Mouse (Mus musculus): ENCODE results near the gene Zfp91. TPM values are rescaled to one million over a fixed set of nuclear protein-coding genes. Genes with fewer than 3 reads are reported as not detected.
A peak's percentile ranks its signal among the peaks of the same experiment; 100 is the strongest.

Zfp91 gene
- total and polyA plus RNA-seq, 3 experiments: 19.3 to 46.4 (median 44.8) TPM

DNA sequence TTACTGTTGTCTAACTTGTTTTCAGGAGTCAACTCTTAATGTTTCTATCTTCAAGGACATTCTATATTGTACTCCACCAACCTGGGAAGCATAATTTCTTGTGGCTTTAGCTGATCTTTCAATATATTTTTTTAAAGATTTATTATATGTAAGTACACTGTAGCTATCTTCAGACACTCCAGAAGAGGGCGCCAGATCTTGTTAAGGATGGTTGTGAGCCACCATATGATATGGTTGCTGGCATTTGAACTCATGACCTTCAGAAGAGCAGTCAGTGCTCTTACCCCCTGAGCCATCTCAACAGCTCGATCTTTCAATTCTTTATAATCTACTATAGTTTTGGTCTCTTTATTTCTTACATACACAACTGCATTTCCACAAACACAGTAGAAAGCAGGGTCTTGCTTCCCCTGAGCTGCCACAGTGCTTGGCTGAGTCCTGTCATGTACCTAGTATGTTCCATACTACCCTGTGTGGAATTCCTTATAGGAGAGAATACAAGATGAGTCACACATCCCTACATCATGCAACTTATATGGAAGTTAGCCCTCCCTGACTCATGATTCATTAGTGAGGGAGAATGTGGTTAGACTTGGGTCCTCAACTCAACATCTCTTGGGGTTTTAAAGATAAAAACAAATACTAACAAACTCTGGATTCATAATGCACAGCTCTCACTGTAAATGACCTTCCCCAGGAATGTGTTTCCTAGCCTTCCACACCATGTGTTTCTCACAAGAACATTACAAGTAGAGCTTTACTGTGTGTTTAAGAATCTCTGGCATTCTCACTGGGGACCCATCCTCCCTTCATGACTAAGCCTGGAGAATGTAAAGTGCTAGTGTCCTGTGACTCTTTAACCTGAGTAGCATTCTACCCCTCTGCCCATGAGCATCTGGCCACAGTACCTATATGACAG, 33.5 kb downstream of the Zfp91 start:
- dilution Hi-C loops (cut with MboI; ENCODE audit: extremely low pct_ligation_motif_present, extremely low pct_unique_long_range_greater_than_20kb, low sequenced_read_pairs) (no loop called here), in situ Hi-C loops (cut with MboI; ENCODE audit: low pct_ligation_motif_present, low pct_unique_long_range_greater_than_20kb, low sequenced_read_pairs) (no loop called here)
- no peaks in the 10 kb centered on the region for H3K9me3 ChIP-seq (replicated peaks; ENCODE audit: low read length)
- H3K9ac ChIP-seq (ENCODE audit: insufficient read depth, low read depth): no peak overlapping the region
- H3K27me3 ChIP-seq (replicated peaks): no peaks in the 10 kb centered on the region
- H3K27ac ChIP-seq (ENCODE audit: insufficient read depth, low read depth): no peak overlapping the region
- H3K4me1 ChIP-seq (ENCODE audit: control insufficient read depth in 1 of 2, insufficient read depth in 2 of 2): no peaks in the 10 kb centered on the region
- TF ChIP-seq NRF1 (IDR thresholded peaks at IDR 0.05; ENCODE audit: low read depth, low read length) (no peak), MAFK (IDR thresholded peaks at IDR 0.05; ENCODE audit: insufficient replicate concordance, low read length) (no peak), SMC3 (IDR thresholded peaks at IDR 0.05; ENCODE audit: low read depth, low read length) (peak; percentile 44), CTCF (conservative IDR thresholded peaks at IDR 0.05 in 1 of 2, IDR thresholded peaks at IDR 0.05 in 1 of 2; ENCODE audit: low read depth in 2 of 2, low read length in 2 of 2) (peak in 1 of 2 experiments; percentile 58; a peak in 2 of 4 replicates), RAD21 (IDR thresholded peaks at IDR 0.05; ENCODE audit: low read depth, low read length) (peak; percentile 28), UBTF (IDR thresholded peaks at IDR 0.05; ENCODE audit: low read depth, low read length) (no peak), NELFE (IDR thresholded peaks at IDR 0.05; ENCODE audit: low read depth, low read length) (no peak), MAZ (IDR thresholded peaks at IDR 0.05; ENCODE audit: low read depth, low read length) (no peak)
- H3K4me3 ChIP-seq (replicated peaks in 1 of 3; ENCODE audit: low read depth in 2 of 3, low read length in 2 of 3, poor library complexity in 1 of 3): no peak overlapping the region
- 0 out of 2 replicates have a peak, but pooled peaks cover 2% of the 10 kb centered on the region for H3K79me2 ChIP-seq (replicated peaks; ENCODE audit: control insufficient read depth, extremely low read depth, insufficient read depth, poor library complexity, severe bottlenecking)
- peaks cover 29 to 52% of the 10 kb centered on the region in 2 experiments for H3K36me3 ChIP-seq (replicated peaks in 1 of 2; ENCODE audit: control insufficient read depth in 1 of 2, insufficient read depth in 1 of 2, low read length in 1 of 2)
- DNase-seq (ENCODE audit: extremely low read depth): peak; percentile 13
- H3K4me2 ChIP-seq (ENCODE audit: insufficient read depth, low read depth, poor library complexity, severe bottlenecking): no peak overlapping the region

DNA sequence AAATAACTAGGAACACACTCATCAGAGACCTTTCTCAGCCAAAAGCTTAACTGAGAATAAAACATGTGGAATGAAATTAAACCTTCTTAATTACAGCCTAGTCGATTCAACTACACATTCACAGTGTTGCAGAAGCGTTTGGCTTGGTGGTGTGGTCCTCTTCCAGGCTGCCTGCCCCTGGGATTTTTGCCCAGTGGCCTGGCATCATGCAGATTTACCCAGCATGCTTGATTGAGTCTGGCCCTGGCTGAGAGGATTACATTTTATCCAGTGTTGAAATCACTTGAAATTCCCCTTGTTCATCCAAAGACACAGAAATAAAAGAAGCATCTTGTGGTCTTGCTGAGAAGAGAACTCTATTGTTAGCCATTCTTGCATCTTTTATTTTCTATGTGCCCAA, 36.3 kb downstream of the Zfp91 start:
- H3K27me3 ChIP-seq (replicated peaks): no peaks in the 10 kb centered on the region
- no peak overlapping the region for H3K9ac ChIP-seq (ENCODE audit: insufficient read depth, low read depth)
- dilution Hi-C loops (cut with MboI; ENCODE audit: extremely low pct_ligation_motif_present, extremely low pct_unique_long_range_greater_than_20kb, low sequenced_read_pairs): no loop called here
- H3K4me2 ChIP-seq (ENCODE audit: insufficient read depth, low read depth, poor library complexity, severe bottlenecking): no peak overlapping the region
- in situ Hi-C loops (cut with MboI; ENCODE audit: low pct_ligation_motif_present, low pct_unique_long_range_greater_than_20kb, low sequenced_read_pairs): no loop called here
- DNase-seq (ENCODE audit: extremely low read depth): no peak
- no peak overlapping the region for H3K4me3 ChIP-seq (replicated peaks in 1 of 3; ENCODE audit: low read depth in 2 of 3, low read length in 2 of 3, poor library complexity in 1 of 3)
- H3K4me1 ChIP-seq (ENCODE audit: control insufficient read depth in 1 of 2, insufficient read depth in 2 of 2): no peaks in the 10 kb centered on the region
- H3K79me2 ChIP-seq (replicated peaks; ENCODE audit: control insufficient read depth, extremely low read depth, insufficient read depth, poor library complexity, severe bottlenecking): no peaks in the 10 kb centered on the region
- H3K36me3 ChIP-seq (replicated peaks in 1 of 2; ENCODE audit: control insufficient read depth in 1 of 2, insufficient read depth in 1 of 2, low read length in 1 of 2): peaks cover 21 to 28% of the 10 kb centered on the region in 2 experiments
- no peaks in the 10 kb centered on the region for H3K9me3 ChIP-seq (replicated peaks; ENCODE audit: low read length)
- H3K27ac ChIP-seq (ENCODE audit: insufficient read depth, low read depth): no peak overlapping the region
- TF ChIP-seq BHLHE40 (IDR thresholded peaks at IDR 0.05; ENCODE audit: low read depth, low read length) (no peak), JUND (conservative IDR thresholded peaks at IDR 0.05; ENCODE audit: low read depth, low read length) (no peak), CTCF (conservative IDR thresholded peaks at IDR 0.05 in 1 of 2, IDR thresholded peaks at IDR 0.05 in 1 of 2; ENCODE audit: low read depth in 2 of 2, low read length in 2 of 2) (no peak), CHD2 (IDR thresholded peaks at IDR 0.05; ENCODE audit: low read length) (no peak), MXI1 (IDR thresholded peaks at IDR 0.05; ENCODE audit: low read depth, low read length) (no peak), SMC3 (IDR thresholded peaks at IDR 0.05; ENCODE audit: low read depth, low read length) (no peak), NRF1 (IDR thresholded peaks at IDR 0.05; ENCODE audit: low read depth, low read length) (no peak), TBP (conservative IDR thresholded peaks at IDR 0.05; ENCODE audit: low read depth, low read length) (no peak)
